Mouse (Mus musculus) monocyte, adult 59 days (primary cell): Measurements from ENCODE around the gene Ryk. TPM values are rescaled to one million over a fixed set of nuclear protein-coding genes. Genes with fewer than 3 reads are reported as not detected.

Experiments
- total RNA-seq, 2 experiments: library from RNA; stranded (reverse); gene quantifications; one replicate each; pipeline ENCODE4 v1.2.4; 2023

The Ryk gene
- 1 to 10 TPM; 1.0 to 1.1 TPM for total RNA-seq

GRCm38 (mm10) chr9:102834742-102835591 is at the start of gene Ryk:
Ryk (plus strand) TSS chr9:102834917.

Other genes with a start within 250 kb of the Ryk start
- 10 to 100 TPM; 84.4 to 98.1 TPM for gene Anapc13, start 208.6 kb upstream of the Ryk start, total RNA-seq
- gene Cep63, start 208.4 kb upstream of the Ryk start, total RNA-seq: 10 to 100 TPM; 40.2 to 46.1 TPM
- gene Amotl2, start 118.2 kb upstream of the Ryk start, total RNA-seq: 1 to 10 TPM; 4.3 to 5.5 TPM
- gene Slco2a1, start 153.8 kb downstream of the Ryk start, total RNA-seq: 1 to 10 TPM in 1 of 2 experiments, under 1 TPM in 1; 0.71 to 1.2 TPM